Comparison of ENCODE assay signal across 8 mouse cellular contexts in the genomic region with DNA sequence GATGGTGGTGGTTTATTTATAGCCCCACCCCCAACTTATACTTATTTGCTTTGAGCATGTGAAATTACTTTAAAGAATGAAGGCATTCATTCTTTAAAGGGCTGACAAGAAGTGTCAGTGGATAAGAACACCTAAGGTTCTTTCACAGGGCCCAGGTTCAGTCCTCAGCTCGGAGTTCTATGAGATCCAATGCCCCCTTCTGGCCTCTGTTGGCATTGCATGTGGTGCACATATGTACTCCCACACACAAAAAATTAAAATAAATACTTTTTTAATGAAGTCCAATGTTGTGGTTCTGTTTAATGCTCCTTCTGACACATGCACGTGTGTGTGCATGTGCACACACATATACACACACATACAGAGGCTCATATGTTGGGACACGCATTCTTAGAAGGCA.
DNase-seq lines count a peak whose midpoint lies in the region; ATAC-seq and TF ChIP-seq lines count a peak whose summit lies in the region.

No protein-coding gene starts in this region.

- no peaks in the 10 kb centered on the region for H3K36me3 ChIP-seq in kidney, postnatal 0 days (ENCODE audit: insufficient read depth, low read length)
- H3K36me3 ChIP-seq in kidney, embryonic 16.5 days (ENCODE audit: insufficient read depth, low read length), result no peaks in the 10 kb centered on the region
- H3K36me3 ChIP-seq in lung, embryonic 14.5 days (ENCODE audit: insufficient read depth), result no peaks in the 10 kb centered on the region

- H3K27me3 ChIP-seq in kidney, postnatal 0 days (ENCODE audit: insufficient read depth, low read length), result no peaks in the 10 kb centered on the region
- no peaks in the 10 kb centered on the region for H3K27me3 ChIP-seq in kidney, embryonic 16.5 days (ENCODE audit: insufficient read depth, low read length)
- no peaks in the 10 kb centered on the region for H3K27me3 ChIP-seq in Patski
- H3K27me3 ChIP-seq in lung, embryonic 14.5 days (ENCODE audit: insufficient read depth, low read length), result no peaks in the 10 kb centered on the region

- WGBS in kidney, postnatal 0 days, result 93% methylated on average over 3 of the region's 3 CpGs
- WGBS in kidney, embryonic 16.5 days, result 82% methylated on average over 3 of the region's 3 CpGs
- 72% methylated on average over 3 of the region's 3 CpGs for WGBS in lung, embryonic 14.5 days

- in situ Hi-C loops in Patski (cut with MboI; ENCODE audit: low pct_unique_long_range_greater_than_20kb), result loop anchor here (5.0 kb wide), 1 partner anchor 205 kb away; a partner anchor contains a TSS

- no peak overlapping the region for H3K9ac ChIP-seq in kidney, postnatal 0 days (ENCODE audit: low read depth, low read length)
- no peak overlapping the region for H3K9ac ChIP-seq in kidney, embryonic 16.5 days (replicated peaks; ENCODE audit: low read length)
- H3K9ac ChIP-seq in lung, embryonic 14.5 days, result no peak overlapping the region

- DNase-seq in adrenal gland, adult (ENCODE audit: inconsistent age in 2 of 2, low spot score in 1 of 2), result peak; percentile 38 to 78
- DNase-seq in adrenal gland, postnatal 4 days (ENCODE audit: low spot score in 2 of 2), result no peak
- DNase-seq in kidney, postnatal 0 days (ENCODE audit: low spot score), result no peak
- no peak for DNase-seq in Patski (ENCODE audit: low read depth, low spot score)
- DNase-seq in embryo, embryonic 11 days, result peak; percentile 62
- DNase-seq in lung, embryonic 14.5 days, result peak; percentile 74
- DNase-seq in thymus, postnatal 36 days, result peak; percentile 10 to 26

- H3K4me1 ChIP-seq in kidney, postnatal 0 days (replicated peaks; ENCODE audit: insufficient read depth, low read length), result no peaks in the 10 kb centered on the region; the same call in 1 of the 2 replicates
- peaks cover 9% of the 10 kb centered on the region; the same call in 1 of the 2 replicates for H3K4me1 ChIP-seq in kidney, embryonic 16.5 days (ENCODE audit: insufficient read depth, low read length)
- no peaks in the 10 kb centered on the region for H3K4me1 ChIP-seq in lung, embryonic 14.5 days (ENCODE audit: insufficient read depth)

- no peak overlapping the region for H3K4me2 ChIP-seq in kidney, postnatal 0 days (ENCODE audit: low read length)
- H3K4me2 ChIP-seq in kidney, embryonic 16.5 days (replicated peaks; ENCODE audit: low read depth, low read length), result no peak overlapping the region
- no peak overlapping the region for H3K4me2 ChIP-seq in lung, embryonic 14.5 days

- no peak for ATAC-seq in kidney, postnatal 0 days (replicated peaks; ENCODE audit: low FRiP score, low read depth)
- ATAC-seq in kidney, embryonic 16.5 days (ENCODE audit: low FRiP score, low TSS enrichment), result no peak
- no peak for ATAC-seq in Patski
- no peak for ATAC-seq in lung, embryonic 14.5 days (ENCODE audit: insufficient read depth)

- POLR2A ChIA-PET in Patski (lab: Charles Lee), result no interaction called here

- H3K9me3 ChIP-seq in kidney, postnatal 0 days (replicated peaks; ENCODE audit: low read length), result no peaks in the 10 kb centered on the region
- H3K9me3 ChIP-seq in kidney, embryonic 16.5 days (ENCODE audit: low read length), result peaks cover 4% of the 10 kb centered on the region
- H3K9me3 ChIP-seq in lung, embryonic 14.5 days (ENCODE audit: low read depth, low read length), result no peaks in the 10 kb centered on the region

- peak; percentile 62 for TF ChIP-seq CTCF in kidney, postnatal 0 days (IDR thresholded peaks at IDR 0.05; ENCODE audit: low read depth)
- peak; percentile 87 for TF ChIP-seq CTCF in Patski (IDR thresholded peaks at IDR 0.05)
- peak; percentile 70 for TF ChIP-seq CTCF in lung, embryonic 14.5 days (IDR thresholded peaks at IDR 0.05; ENCODE audit: low read depth)

- CTCF ChIA-PET in Patski (lab: Charles Lee), result interaction anchor here (0.8 to 3.8 kb wide), 14 partner anchors 12 to 218 kb away, joined by 3 to 23 read pairs (median 4); a partner anchor contains a TSS

- no peak overlapping the region for H3K27ac ChIP-seq in kidney, postnatal 0 days
- H3K27ac ChIP-seq in kidney, embryonic 16.5 days (ENCODE audit: low read length), result no peak overlapping the region
- H3K27ac ChIP-seq in lung, embryonic 14.5 days (ENCODE audit: low read depth), result no peak overlapping the region

- H3K4me3 ChIP-seq in kidney, postnatal 0 days (replicated peaks; ENCODE audit: low read depth, low read length), result no peak overlapping the region
- no peak overlapping the region for H3K4me3 ChIP-seq in kidney, embryonic 16.5 days (ENCODE audit: low read length)
- no peak overlapping the region for H3K4me3 ChIP-seq in lung, embryonic 14.5 days (ENCODE audit: low read depth, low read length)

Comparison
In these comparisons a context has a peak if more than half of its experiments do, and no peak if none do; other contexts are left out.
1. DNase-seq: peak in adrenal gland, adult (2 of 2), embryo, embryonic 11 days (single experiment), lung, embryonic 14.5 days (single experiment) and thymus, postnatal 36 days (2 of 2); none in adrenal gland, postnatal 4 days (0 of 2), kidney, postnatal 0 days (single experiment) and Patski (single experiment).
2. Peak in every context shown above with its lines, with median percentiles within 50 percentile points of each other: CTCF ChIP-seq.